Mouse (Mus musculus) brain, embryonic 14.5 days (tissue): ENCODE data around the gene Ccr4.

Experiments used
- CTCF ChIP-seq: fragments of 200-500 bp; IDR thresholded peaks from 2 replicates; pipeline ENCODE4 v1.5.1; 2012; ENCODE audit warnings: inconsistent platforms, mild to moderate bottlenecking, moderate library complexity, borderline replicate concordance; ENCODE audit not compliant: insufficient read depth, insufficient read length; ENCODE audit errors: extremely low read depth
- POLR2A ChIP-seq: fragments of 200-500 bp; IDR thresholded peaks from 2 replicates; pipeline ENCODE4 v1.6.1; 2012; ENCODE audit warnings: mild to moderate bottlenecking, inconsistent platforms, borderline replicate concordance; ENCODE audit not compliant: poor library complexity, insufficient read depth, insufficient read length, severe bottlenecking; ENCODE audit errors: extremely low read depth

DNA sequence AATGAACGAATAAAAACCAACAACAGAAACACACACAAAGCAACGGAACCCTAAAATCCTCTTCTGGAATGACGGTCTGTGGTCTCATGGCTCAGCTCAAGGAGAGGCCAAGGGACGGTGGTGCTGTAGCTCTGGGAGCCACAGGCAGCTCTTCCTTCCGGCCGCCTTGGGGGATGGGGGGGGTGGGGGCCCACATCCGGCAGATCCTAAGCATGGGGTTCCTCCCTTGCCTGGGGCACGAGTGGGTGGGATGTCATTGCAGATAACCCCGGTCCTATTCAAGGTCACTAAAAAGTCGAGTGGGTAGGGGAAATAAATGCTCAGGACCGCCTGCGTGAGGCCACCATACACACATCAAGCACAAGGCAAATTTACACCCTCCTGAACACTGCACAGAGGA lies 42.0 kb upstream of the Ccr4 start:
- no peak for TF ChIP-seq CTCF
- TF ChIP-seq POLR2A: no peak
